Mouse (Mus musculus) G1E (cell line): ENCODE results near the gene Insyn1. TPM values are rescaled to one million over a fixed set of nuclear protein-coding genes. Genes with fewer than 3 reads are reported as not detected.

ENCODE experiments used
- ATAC-seq: 2 replicates; pipeline ENCODE4 v1.8.0; 2016; ENCODE audit warnings: mild to moderate bottlenecking; ENCODE audit not compliant: insufficient number of reproducible peaks, poor library complexity, low FRiP score, severe bottlenecking; ENCODE audit errors: extremely low read depth
- DNase-seq: peaks from one replicate; pipeline ENCODE4 v3.0.0; 2012; ENCODE audit warnings: low spot score
- H3K27me3 ChIP-seq: 2 replicates; pipeline ENCODE4 v1.6.1; 2012; ENCODE audit warnings: mild to moderate bottlenecking, low read length, inconsistent platforms; ENCODE audit not compliant: insufficient read depth
- H3K36me3 ChIP-seq: replicated peaks from 2 replicates; pipeline ENCODE3; 2012; ENCODE audit warnings: mild to moderate bottlenecking, inconsistent platforms
- H3K4me1 ChIP-seq: 2 replicates; pipeline ENCODE4 v1.6.1; 2012; ENCODE audit warnings: low read depth, low read length, inconsistent platforms, mixed read lengths; ENCODE audit not compliant: insufficient read depth
- H3K4me3 ChIP-seq: 2 replicates; pipeline ENCODE4 v1.5.1; 2012; ENCODE audit warnings: low read depth, mild to moderate bottlenecking, inconsistent platforms, low read length, moderate library complexity, mixed read lengths
- H3K9me3 ChIP-seq: replicated peaks from 2 replicates; pipeline ENCODE4 v1.6.1; 2012; ENCODE audit warnings: inconsistent platforms
- CTCF ChIP-seq: IDR thresholded peaks from 2 replicates; pipeline ENCODE4 v1.5.1; 2012; ENCODE audit warnings: low read depth, low read length, inconsistent platforms, mixed read lengths
- GATA1 ChIP-seq: IDR thresholded peaks from 2 replicates; pipeline ENCODE4 v1.6.1; 2012; ENCODE audit warnings: borderline replicate concordance, low read length, inconsistent platforms, mixed read lengths
- GATA2 ChIP-seq: IDR thresholded peaks from 2 replicates; pipeline ENCODE4 v1.6.1; 2012; ENCODE audit warnings: low read depth, low read length, inconsistent platforms, borderline replicate concordance
- POLR2AphosphoS5 ChIP-seq: IDR thresholded peaks from 2 replicates; pipeline ENCODE4 v1.6.1; 2012; ENCODE audit warnings: low read depth, low read length, inconsistent platforms; ENCODE audit not compliant: insufficient replicate concordance
- TAL1 ChIP-seq: conservative IDR thresholded peaks from 2 replicates; pipeline ENCODE4 v1.6.1; 2012; ENCODE audit warnings: low read depth, low read length, inconsistent platforms, mixed read lengths
- polyA plus RNA-seq: library from polyadenylated mRNA; stranded (reverse); fragments of >175 nt; gene quantifications from 2 replicates; pipeline ENCODE4 v1.2.3, GENCODE M21; 2012
- total RNA-seq, 2 experiments: library from RNA; stranded (forward) in 1 of 2; stranded (reverse) in 1 of 2; fragments of 200-1000 nt in 1 of 2; fragments of >200 nt in 1 of 2; fragmentation: Nextera tagmentation in 1 of 2; gene quantifications; 2 replicates each; pipeline ENCODE4 v1.2.3; 2014 to 2017

Gene Insyn1
- total and polyA plus RNA-seq, 3 experiments: 0.05 TPM; not detected in 2

- H3K36me3 ChIP-seq: no peaks in the 10 kb centered on the region
- no peak for DNase-seq
- no peaks in the 10 kb centered on the region for H3K27me3 ChIP-seq
- no peak overlapping the region for H3K4me3 ChIP-seq
- no peaks in the 10 kb centered on the region for H3K4me1 ChIP-seq
- H3K9me3 ChIP-seq: no peaks in the 10 kb centered on the region
- TF ChIP-seq GATA1: no peak
- no peak for TF ChIP-seq POLR2AphosphoS5
- TF ChIP-seq GATA2: no peak
- TF ChIP-seq CTCF: no peak
- no peak for TF ChIP-seq TAL1
- ATAC-seq: no peak
These were observed 15.1 kb upstream of the Insyn1 start for GRCm38 (mm10) chr9:58473211-58473815.

GRCm38 (mm10) chr9:58487076-58487475 lies 1.3 kb upstream of the Insyn1 start:
- TF ChIP-seq POLR2AphosphoS5 (no peak), GATA2 (no peak)
- DNase-seq (no peak), ATAC-seq (no peak)
- Histone ChIP-seq H3K9me3 (no peaks in the 10 kb centered on the region), H3K4me3 (no peak overlapping the region), H3K4me1 (no peaks in the 10 kb centered on the region), H3K27me3 (peaks cover 27% of the 10 kb centered on the region; the same call in 1 of the 2 replicates), H3K36me3 (no peaks in the 10 kb centered on the region)

DNA sequence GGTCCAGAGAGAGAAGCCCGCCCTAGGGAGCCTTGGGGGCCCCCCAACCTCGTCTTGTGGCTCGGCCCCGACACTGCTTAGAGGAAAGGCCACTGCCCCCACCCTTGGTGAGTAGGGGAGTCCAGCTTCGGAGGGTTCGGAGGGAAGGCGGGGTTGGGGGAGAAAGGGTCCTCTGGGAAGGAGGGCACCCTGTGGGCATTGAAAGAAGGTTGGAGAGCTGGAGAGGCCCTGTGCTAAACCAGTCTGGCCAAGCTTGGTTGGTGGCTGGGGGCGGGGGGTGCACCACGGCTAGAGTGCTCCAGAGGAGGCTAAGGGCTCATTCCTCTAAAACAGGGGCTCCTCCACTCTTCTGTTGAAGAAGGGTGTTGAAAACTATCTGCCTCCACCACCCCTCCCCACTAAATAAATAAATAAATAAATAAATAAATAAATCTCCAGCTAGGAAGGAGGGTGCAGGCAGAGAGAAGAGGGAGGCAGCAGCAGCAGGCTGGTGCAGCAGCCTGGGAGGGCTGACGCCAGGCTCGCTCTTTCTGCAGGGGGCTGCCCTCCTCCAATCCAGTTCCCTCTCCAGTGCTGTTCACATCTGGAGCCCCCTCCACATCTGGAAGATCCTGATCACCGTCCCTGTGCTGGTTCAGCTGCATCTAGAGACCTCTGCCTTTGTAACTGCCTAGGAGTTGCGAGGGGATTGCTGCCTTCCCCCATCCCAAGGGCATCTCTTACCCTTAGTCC lies 896 bp downstream of the Insyn1 start:
- Histone ChIP-seq H3K27me3 (peaks cover 24% of the 10 kb centered on the region; the same call in 1 of the 2 replicates), H3K9me3 (no peaks in the 10 kb centered on the region), H3K4me3 (no peak overlapping the region), H3K36me3 (no peaks in the 10 kb centered on the region), H3K4me1 (no peaks in the 10 kb centered on the region)
- DNase-seq: no peak
- TF ChIP-seq GATA2 (no peak), TAL1 (no peak), CTCF (no peak), GATA1 (no peak), POLR2AphosphoS5 (no peak)
- ATAC-seq: no peak

DNA sequence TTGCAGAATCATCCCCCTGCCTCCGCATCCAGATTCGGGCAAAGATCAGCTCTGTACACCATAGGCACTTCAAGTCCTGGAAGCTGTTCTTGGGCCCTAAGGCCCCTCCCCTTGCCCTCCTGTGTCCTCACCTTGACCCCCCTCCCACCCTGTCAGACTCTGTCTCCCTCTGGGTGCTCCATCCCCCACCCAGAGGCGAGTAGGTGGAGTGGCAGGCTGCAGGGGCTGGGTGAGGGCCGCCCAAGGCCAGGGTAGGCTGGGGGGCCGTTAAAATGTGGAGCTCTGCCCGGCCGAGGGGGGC lies 1.4 kb downstream of the Insyn1 start:
- no peak for ATAC-seq
- H3K4me1 ChIP-seq: no peaks in the 10 kb centered on the region
- H3K27me3 ChIP-seq: peaks cover 24% of the 10 kb centered on the region; the same call in 1 of the 2 replicates
- no peaks in the 10 kb centered on the region for H3K36me3 ChIP-seq
- no peak for DNase-seq
- TF ChIP-seq GATA1: no peak
- TF ChIP-seq GATA2: no peak
- no peak for TF ChIP-seq CTCF
- no peak for TF ChIP-seq POLR2AphosphoS5
- no peak for TF ChIP-seq TAL1
- no peaks in the 10 kb centered on the region for H3K9me3 ChIP-seq
- no peak overlapping the region for H3K4me3 ChIP-seq

- Histone ChIP-seq H3K36me3 (no peaks in the 10 kb centered on the region), H3K4me3 (no peak overlapping the region), H3K9me3 (no peaks in the 10 kb centered on the region), H3K4me1 (no peaks in the 10 kb centered on the region), H3K27me3 (peaks cover 24% of the 10 kb centered on the region; the same call in 1 of the 2 replicates)
- DNase-seq: no peak
- no peak for ATAC-seq
- TF ChIP-seq CTCF: no peak
- TF ChIP-seq POLR2AphosphoS5: no peak
- TF ChIP-seq GATA2: no peak
- no peak for TF ChIP-seq GATA1
- no peak for TF ChIP-seq TAL1
These were observed 2.0 kb downstream of the Insyn1 start for GRCm38 (mm10) chr9:58490391-58490790.

GRCm38 (mm10) chr9:58495035-58495434 lies 6.6 kb downstream of the Insyn1 start:
- no peak overlapping the region for H3K4me3 ChIP-seq
- no peaks in the 10 kb centered on the region for H3K9me3 ChIP-seq
- H3K27me3 ChIP-seq: peaks cover 17% of the 10 kb centered on the region; the same call in 1 of the 2 replicates
- H3K4me1 ChIP-seq: no peaks in the 10 kb centered on the region
- no peak for TF ChIP-seq POLR2AphosphoS5
- TF ChIP-seq GATA1: no peak
- no peak for TF ChIP-seq TAL1
- TF ChIP-seq GATA2: no peak
- no peak for ATAC-seq
- no peak for DNase-seq
- H3K36me3 ChIP-seq: no peaks in the 10 kb centered on the region
